Mouse (Mus musculus) inflammation-experienced regulatory T-cells, adult 6 months (primary cell): ENCODE results near the gene Nr2f1. TPM values are rescaled to one million over a fixed set of nuclear protein-coding genes. Genes with fewer than 3 reads are reported as not detected.

ENCODE experiments used
- ATAC-seq: one replicate; pipeline ENCODE4 v1.8.0; 2017
- polyA plus RNA-seq, 3 experiments: library from polyadenylated mRNA; unstranded; fragments of 100-300 nt; shearing (Covaris generic); gene quantifications; one replicate each; pipeline ENCODE4 v1.2.1; 2017

Gene Nr2f1
- polyA plus RNA-seq, 3 experiments from 2014 or later = not detected

DNA sequence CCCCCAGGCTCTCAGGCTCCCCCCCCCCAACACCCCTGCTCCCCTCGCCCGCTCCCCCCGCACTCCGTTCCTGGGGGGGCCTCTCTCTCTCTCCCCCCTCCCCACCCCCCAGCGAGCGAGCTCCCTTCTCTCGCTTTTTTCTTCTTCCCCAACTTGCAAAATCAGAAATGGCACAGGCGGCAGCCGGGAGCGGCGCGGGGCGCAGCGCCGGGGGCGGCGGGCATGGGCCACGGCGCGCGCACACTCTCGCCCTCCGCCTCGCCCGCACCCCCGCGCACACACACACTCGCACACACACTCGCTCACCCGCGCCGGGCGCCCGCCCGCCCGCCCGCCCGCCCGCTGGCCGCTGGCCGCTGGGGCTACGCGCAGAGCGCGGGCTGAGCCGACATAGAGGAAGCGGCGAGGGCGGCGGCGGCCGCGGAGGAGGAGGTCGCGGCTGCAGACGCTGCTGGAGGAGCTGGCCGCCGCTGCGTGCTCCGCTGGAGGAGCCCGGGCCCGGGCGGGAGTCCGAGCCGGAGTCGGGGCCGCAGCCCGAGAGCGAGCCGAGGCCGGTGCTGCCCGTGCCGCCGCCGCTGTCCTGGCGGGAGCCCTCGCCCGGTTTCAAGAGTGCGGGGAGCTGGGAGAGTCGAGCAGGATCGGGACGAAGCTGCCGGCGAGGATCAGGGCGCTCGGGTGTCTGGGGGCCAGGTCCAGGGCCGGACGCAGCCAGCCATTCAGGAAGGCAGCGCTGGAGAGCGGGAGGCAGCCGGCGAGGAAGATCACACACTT is 501 bp downstream of the Nr2f1 start:
- ATAC-seq = no peak

DNA sequence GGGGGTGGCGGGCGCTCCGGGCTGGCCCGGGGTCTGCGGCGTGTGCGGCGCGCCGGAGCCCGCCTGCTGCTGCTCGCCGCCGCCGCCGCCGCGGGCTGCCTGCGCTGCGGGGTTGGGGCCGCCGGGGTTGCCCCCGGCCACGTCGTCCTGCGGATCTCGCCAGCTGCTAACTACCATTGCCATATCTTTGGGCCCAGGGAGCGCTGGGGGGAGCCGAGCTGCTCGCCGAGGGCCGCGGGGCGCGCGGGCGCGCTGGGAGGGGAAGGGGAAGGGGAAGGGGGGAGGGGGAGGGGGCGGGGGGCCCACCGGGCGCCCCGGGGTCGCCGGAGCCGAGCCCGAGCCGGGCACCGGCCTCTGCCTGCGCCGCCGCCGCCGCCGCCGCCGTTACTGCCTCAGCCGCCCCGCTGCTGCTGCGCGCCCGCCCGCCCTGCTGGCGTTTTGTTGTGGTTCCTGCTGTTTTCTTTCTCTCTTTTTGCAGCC is 1.1 kb downstream of the Nr2f1 start:
- no peak for ATAC-seq

DNA sequence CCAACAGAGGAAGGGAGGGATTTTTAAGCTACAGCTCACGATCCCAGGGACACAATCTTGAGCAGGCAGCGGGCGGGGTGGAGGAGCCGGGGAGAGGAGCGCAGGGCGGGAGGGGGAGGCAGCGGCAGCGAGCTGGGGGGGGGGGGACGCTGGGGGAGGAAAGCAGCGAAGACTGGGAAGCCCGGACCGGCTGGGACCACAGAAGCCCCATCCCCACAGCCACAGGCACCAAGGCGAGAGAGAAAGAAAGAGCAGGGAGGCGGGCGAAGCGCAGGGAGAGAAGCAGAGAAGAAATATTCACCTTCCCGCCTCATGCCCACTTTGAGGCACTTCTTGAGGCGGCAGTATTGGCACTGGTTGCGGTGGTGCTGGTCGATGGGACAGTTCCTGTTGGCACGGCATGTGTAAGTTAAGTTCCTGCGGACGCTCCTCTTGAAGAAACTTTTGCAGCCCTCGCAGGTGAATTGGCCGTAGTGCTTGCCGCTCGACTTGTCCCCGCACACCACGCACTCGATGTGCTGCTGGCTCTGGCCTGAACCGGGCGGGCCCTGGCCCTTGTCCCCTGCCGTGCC is 1.7 kb downstream of the Nr2f1 start:
- ATAC-seq = no peak

DNA sequence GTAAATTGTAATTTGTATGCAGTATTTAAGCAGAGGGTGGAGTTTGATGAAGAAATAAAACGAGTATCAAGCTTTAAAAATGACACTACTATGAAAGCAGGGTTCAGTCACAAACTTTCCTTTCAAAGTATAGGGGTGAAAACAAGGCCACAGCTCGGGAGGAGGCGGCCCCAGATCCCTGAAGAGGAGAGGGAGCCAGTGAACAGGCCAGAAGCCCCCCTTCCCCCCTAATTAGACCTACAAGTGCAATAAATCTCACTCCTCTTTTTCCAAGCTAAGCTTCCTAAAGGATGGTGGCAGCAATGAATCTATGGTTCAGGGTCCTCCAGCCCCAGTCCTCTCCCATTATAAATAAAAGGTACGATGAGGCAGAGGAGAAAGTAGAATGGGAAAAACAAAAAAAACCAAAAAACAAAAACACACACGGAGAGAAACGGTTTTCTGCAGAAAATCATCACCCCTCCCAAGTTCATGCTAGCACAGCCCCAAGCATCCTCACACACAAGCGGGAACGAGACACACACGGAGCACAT is 2.2 kb downstream of the Nr2f1 start:
- ATAC-seq = no peak

DNA sequence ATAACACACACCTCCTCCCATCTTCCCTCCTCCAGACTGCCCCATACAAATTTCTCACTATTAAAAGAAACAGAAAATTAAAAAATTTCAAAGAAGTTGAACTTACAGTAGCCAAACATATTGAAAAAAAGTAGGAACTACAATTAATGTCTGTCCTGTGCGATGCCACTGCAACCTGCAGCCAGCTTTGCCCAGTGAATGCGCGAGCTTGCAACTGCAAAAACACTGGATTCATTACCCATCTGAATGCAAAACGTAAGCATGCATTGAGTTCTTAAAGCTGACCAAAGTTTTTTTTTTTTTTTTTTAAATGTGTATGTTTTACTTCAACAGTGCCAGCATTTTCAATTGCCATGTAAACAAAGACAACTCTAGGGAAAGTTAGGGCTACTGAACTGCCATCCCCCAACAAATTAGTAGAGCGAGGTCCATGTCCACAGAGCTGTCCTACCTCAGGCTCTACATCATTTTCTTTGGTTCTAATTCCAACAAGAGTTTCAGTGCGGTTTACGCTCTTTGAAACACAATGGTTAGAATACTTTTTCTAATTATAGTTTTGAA is 3.2 kb downstream of the Nr2f1 start:
- no peak for ATAC-seq

DNA sequence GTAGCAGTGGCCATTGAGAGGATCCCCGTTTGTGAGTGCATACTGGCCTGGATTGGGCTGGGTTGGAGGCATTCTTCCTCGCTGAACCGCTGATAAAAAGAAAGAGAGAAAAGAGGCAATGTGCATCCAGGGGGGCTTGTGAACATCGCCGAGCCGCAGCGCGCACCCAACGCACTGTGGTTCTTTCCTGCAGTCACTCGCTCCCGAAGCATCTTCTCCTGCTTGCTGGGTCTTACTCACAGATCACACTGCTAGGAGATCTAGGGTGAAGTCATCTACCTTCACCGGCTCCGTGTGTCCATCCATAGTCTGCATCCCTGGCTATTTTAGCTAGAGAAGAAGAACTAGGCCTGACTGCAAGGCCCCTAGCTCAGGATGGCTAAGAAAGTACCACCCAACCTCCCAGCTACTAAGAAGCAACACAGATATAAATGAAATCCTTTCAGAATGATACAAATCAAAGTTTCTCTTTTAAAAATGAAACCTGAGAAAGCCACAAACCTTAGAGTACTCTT is 3.9 kb downstream of the Nr2f1 start:
- ATAC-seq = no peak

DNA sequence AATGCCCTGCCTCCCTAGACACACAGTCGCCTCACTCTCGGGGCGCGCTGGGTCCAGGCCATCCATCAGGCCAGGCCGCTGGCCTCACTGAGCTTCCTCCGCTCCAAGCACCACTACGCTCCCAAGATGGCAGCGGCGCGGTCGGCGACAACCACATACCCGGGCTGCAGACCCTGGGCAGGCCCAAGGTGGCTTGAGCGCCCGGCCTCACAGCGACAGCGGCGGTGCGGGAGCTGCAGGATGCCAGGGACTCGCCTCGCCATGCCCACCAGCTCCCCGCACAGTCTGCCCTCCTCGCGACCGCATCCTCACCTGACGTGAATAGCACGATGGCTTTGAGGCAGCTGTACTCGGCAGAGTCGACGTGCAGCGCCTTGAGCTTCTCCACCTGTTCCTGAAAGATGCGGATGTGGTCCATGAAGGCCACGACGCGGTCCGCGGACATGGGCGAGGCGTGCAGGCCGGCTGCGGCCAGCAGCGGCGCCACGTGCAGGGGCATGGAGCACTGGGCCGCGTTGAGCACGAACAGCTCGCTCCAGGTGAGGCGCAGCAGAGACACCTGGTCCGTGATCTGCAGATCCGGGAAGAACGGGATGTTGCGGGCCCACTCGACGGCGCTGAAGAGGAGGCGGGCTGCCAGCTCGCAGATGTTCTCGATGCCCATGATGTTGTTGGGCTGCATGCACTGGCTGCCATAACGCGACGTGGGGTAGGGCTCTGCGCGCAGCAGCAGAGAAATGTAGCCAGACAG is 4.5 kb downstream of the Nr2f1 start:
- no peak for ATAC-seq

DNA sequence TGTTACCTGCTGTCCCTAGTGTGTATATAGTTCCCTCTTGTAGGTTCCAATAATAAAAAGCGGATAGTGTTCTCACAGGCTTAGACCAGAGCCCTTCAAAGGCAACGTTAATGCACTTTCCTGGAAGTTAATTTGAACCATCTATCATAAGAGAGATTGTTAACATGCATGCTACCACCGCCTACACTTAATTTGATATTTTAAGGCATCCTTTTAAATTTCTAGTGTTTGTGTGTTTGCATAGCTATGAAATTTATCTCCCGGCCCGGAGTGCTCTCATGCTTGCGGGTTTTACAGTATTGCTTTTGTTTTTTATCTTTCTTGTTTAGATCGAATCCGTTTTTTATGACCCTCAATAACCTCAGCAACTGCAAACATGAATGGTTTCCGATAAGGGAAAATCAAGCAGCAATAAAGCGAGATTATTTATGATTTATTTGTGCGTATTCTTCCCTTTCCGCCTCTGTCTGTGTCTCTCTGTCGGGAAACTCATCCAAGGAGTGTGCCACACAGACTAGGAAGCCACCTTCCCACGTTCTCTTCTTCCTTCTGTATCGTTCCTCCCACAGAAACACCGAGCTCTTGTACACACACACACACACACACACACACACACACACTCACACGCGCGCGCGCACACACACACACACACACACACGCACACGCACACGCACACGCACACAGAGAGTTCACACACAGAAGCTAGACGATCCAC is 5.3 kb downstream of the Nr2f1 start:
- no peak for ATAC-seq

DNA sequence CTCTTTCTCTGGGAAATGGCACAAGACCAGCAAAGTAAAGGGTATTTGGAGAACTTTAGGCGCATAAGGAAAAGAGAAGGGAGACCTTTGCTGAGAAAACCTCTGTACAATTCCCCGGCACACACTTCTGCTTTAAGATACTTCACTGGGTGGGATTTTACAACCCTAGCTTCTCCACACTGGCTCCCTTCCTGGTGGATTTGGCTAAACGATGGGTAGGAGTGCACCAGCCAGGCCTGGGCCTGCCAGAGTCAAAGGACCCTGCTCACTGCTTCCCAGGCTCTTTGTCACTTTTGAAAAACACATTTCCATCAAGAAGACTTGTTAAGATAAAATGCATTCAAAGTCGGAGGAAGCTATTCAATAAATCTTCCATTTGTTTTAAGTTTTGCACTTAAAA is 6.3 kb downstream of the Nr2f1 start:
- no peak for ATAC-seq

DNA sequence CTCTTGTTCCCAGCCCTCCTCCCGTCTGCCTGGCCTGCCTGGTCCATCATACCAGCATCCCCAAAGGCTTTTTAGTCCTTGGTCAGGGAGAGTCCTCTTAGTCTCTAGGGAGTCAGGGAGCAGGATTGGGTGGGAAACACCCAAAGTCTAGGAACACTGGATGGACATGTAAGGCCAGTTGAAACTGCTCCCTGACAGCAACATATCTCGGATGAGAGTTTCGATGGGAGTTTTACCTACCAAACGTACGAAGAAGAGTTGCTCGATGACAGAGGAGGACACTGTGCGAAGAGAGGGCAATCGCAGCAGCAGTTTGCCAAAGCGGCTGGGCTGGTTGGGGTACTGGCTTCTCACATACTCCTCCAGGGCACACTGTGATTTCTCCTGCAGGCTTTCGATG is 10.0 kb downstream of the Nr2f1 start:
- no peak for ATAC-seq

DNA sequence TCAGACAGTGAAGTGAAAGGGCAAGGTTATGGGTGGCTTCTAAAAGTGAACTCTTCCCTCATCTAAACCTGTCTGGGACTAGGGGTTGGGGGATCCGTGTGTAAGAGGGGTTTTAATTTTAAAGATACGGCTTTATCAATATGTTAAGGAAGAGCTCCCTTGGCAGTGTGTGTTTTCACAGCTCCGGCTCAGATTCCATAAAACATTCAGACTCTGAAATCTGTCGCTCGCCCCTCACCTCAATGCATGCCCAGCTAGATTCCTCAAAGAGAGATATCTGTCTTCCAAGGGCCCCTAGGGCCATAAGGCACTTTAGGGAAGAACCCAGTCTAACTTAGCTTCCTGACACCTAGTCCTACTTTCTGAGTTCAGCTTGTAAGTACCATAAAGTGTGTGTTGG is 11.7 kb downstream of the Nr2f1 start:
- ATAC-seq = no peak

DNA sequence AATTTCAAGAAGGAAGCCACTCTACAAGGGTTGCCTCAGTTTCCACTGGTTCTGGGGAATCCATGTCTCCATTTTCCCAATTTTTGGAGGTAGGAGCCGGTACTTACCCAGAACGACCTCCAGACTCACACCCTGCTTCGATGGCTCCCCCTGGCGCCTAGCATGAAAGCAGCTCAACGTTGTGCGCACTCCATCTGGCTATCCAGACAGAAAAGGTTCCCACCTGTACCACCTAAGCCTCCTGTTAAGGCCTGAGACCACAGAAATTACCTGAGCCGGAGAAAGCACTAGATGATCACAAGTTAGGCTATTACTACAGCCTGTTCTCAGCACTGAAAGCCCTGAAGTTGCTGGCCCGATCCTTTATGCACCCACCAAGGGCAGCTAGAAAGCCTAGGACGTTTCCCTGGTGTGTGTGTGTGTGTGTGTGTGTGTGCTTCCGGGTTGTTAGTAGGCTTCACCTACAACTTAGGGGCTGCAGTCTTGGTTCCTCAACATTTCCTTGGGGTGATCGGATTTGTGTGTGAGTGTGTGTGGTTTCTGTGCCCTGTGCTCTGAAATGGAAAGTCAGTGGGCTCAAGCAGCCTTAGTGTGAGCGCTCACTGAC is 13.1 kb downstream of the Nr2f1 start:
- no peak for ATAC-seq

DNA sequence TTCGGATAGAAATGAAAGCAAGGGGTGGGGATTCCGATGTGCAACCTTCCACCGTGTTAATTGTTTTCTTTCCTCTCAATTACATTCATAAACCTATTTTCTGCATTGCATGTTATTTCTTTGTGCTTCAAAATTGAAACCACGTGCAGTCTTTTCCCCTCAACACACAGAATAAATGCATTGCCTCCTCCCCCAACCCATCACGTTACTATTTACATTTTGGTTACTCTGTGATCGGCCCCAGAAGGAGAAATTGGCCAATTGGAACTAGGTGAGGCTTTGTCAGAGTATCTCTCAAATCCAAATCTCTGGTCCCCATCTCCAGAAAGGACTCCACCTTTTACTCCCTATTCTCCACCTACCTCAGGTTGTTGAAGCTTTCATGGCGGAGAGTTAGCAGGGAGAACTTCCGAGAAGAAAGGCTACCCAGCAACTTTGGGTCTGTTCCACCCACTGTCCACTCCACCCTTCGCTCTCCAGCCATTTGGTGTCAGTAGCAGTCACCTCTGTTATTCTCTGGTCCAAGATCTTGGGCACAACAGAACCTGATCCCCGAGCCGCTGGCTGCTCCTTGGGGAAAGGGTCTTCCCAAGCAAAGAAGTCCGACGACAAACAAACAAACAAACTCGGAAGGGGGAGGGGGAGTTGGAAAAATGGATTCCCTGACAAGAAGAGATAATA is 14.6 kb downstream of the Nr2f1 start:
- no peak for ATAC-seq

DNA sequence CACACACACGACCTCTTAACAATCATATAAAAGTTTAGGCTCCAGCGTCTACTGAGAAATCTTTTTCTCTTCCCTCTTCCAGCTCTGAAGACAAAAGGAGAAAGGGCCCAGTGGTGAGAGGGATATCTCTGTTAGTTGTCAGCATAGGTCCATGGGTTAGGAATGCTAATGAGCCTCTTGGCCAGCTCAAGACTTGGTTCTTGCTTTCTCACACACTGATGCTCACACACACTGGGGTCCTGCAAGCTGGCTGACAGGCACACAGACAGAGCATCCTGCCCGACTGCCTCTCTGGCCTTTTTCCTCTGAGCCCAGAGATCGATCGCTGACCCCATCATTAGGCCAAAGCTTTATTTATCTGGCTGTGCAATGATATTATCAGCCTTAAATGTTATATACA is 15.6 kb downstream of the Nr2f1 start:
- ATAC-seq = no peak

DNA sequence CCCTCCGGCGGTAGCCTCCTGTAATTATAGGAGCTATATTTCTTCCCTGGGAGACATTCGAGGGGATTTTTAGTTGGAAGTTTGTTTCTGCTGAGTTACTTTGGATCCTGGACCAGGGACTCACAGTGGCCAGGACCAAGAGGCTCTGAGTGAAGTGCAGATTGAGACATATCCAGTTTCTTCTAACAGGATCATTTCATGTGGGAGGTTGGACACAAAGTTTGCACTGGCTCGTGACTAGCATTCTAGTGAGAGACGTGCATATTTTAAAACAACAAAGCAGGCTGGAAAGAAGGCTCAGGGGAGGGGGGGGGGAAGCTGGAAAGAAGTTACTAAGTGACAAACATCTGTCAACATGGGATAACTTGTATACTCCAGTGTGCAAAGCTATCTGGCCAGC is 16.6 kb downstream of the Nr2f1 start:
- ATAC-seq = no peak

DNA sequence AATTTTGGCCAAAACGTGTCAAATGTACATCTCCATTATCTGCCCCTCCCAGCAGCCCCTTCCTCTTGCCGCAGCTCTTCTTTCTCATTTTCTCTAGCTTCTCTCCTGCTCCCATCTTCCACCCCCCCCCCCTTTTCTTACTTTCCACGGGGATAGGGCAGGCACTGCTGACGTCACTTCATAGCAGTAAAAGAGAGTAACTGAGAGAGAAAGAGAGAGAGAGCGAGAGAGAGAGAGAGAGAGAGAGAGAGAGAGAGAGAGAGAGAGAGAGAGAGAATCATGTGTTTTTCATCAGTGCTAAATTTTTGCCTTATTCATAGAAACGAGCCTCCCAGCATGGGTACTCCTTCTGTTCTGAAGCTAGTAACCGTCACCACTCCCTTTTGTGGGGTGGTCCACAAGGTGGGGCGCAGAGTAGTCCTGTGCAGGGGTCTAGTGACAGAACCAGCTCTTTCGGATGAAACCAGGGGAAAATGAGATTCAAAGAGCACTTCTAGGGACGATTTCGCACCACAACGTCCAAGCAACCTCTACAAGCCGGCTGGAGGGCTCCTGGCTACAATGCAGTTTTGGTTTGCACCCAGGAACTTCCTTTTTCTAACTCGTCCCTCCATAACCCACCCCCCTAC is 17.5 kb downstream of the Nr2f1 start:
- no peak for ATAC-seq

DNA sequence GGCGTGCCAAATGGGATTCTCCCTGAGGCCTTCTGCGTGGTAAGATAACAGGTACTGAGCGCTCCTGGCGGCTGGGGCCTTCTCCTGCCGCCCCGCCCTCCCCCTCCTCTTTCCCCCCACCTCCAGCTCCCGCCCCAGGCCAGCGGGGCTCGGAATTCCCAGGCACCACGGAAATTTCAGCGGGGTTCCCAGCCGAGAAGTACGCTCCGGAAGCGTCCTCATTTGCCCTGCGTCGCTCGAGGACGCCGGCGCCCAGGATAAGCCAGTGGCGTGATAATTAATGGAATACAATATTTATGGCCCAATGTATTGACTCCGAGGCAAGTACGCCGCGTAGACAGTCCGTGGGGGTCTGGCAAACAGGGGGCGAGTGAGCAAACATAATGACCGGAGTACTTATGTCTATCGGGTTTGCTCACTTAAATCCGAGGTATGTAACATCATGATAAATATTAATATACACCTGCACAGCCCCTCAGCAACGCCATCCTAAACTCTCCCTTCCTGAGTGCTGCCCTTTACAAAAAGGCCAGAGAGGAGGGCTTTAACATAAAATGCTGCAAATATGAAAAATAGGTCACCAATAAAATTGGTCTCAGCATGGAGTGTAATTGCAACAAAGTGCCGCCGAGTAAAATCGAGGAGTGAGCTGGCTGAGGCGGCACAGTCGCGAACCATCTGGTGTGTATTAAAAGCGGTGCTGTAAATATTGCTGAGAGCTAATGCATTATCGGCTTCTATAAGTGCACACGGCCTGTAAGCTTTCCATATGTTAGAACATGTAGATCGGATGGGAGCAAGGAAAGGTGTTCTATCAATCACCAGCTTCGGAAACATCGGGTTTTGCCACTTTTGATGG is 18.3 kb downstream of the Nr2f1 start:
- no peak for ATAC-seq

DNA sequence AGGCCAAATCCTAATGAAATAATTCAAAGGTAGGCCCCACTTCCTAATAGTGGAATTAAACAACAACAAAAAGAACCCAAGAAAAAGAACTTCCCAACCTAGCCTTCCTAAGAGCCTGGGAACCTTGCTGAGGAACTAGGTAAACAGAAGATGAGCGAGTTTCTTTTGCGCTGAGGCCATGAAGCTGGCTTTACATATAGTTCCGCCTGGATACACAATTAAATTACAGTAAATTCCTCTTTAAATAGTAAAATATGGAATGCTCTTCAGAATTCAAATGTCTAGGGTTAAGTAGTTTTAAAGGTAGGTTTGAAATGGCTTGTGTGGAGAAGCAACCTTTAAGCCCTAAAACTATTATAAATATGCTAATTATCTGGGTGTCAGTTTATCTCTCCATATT is 19.3 kb downstream of the Nr2f1 start:
- no peak for ATAC-seq

DNA sequence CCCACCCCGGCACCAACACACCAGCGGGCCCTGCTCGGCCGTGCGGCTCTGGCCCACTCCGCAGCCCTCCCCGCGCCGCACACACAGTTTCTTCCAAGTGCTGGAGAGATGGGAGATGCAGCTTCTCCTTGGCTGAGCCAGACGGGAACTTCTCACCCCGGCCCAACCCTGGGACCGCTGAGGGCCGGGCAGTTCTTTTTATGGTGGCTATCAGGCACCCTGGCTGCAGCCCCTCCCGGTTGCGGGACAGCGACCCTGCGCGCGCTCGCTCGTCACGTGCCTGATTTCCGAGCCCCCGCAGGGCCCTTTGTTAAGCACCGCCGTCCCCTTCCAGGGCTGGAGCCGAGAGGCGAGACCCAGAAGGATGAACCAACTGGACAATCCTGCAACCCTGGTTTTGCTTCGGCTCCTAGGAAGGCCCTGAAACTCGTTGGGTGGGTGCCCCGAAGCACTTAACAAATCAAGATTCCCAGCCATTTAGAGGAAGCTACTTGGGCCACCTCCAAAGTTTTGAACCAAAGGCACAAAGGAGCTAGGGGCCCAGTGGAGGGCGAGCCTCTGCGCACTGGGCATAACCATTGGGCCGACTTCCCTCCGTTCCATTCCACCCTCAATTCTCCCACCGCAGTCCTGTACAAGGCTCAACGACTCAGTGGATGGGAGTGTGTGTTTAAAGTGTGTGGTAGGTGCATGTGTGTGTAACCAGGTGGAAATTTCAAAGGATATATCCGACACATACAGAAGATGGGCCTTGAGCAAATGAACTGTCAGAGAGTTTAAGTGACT is 20.1 kb downstream of the Nr2f1 start:
- ATAC-seq = no peak
